Mouse (Mus musculus): ENCODE measurements at regions not wholly inside any gene's neighbourhood (a gene's known extent, or its start where the extent isn't known, plus 50 kb on each side); places are given as distances from the start of the nearest gene placed in this dataset.

- Histone ChIP-seq H3K9me3 (peaks cover 9% of the 10 kb centered on the region; the same call in 1 of the 2 replicates), H3K36me3 (no peaks in the 10 kb centered on the region)
- 94% methylated on average over 1 of the region's 1 CpGs for WGBS
Measured at GRCm38 (mm10) chr5:133653431-133653830, 446.1 kb upstream of the Castor2 start.

GRCm38 (mm10) chr5:133650246-133650645 lies 449.3 kb upstream of the Castor2 start:
- no peaks in the 10 kb centered on the region for H3K27me3 ChIP-seq
- H3K9me3 ChIP-seq = peaks cover 14% of the 10 kb centered on the region; the same call in 1 of the 2 replicates
- H3K9ac ChIP-seq = no peak overlapping the region
- H3K27ac ChIP-seq (replicated peaks) = no peak overlapping the region
- H3K4me3 ChIP-seq = no peak overlapping the region
- no peaks in the 10 kb centered on the region for H3K4me1 ChIP-seq (replicated peaks)
- ATAC-seq (ENCODE audit: low read depth) = no peak
- H3K4me2 ChIP-seq = no peak overlapping the region
- 62% methylated on average over 3 of the region's 3 CpGs for WGBS
- no peaks in the 10 kb centered on the region for H3K36me3 ChIP-seq

More at GRCm38 (mm10) chr5:133653431-133653830, 446.1 kb upstream of the Castor2 start:
- Histone ChIP-seq H3K4me3 (no peak overlapping the region), H3K4me2 (no peak overlapping the region), H3K9ac (no peak overlapping the region), H3K27ac (replicated peaks) (no peak overlapping the region), H3K27me3 (no peaks in the 10 kb centered on the region), H3K4me1 (replicated peaks) (no peaks in the 10 kb centered on the region)
- no peak for ATAC-seq (ENCODE audit: low read depth)

- no peak overlapping the region for H3K4me3 ChIP-seq
- no peak overlapping the region for H3K4me2 ChIP-seq
- WGBS = 88% methylated on average over 3 of the region's 3 CpGs
- no peaks in the 10 kb centered on the region for H3K4me1 ChIP-seq (replicated peaks)
- no peak overlapping the region for H3K27ac ChIP-seq (replicated peaks)
- H3K9me3 ChIP-seq = 0 out of 2 replicates have a peak, but pooled peaks cover 10% of the 10 kb centered on the region
- H3K9ac ChIP-seq = no peak overlapping the region
- no peak for ATAC-seq (ENCODE audit: low read depth)
- H3K27me3 ChIP-seq = no peaks in the 10 kb centered on the region
- H3K36me3 ChIP-seq = no peaks in the 10 kb centered on the region
Measured at GRCm38 (mm10) chr5:133645696-133646195, 453.8 kb upstream of the Castor2 start.

- Histone ChIP-seq H3K27ac (replicated peaks) (no peak overlapping the region), H3K4me2 (no peak overlapping the region), H3K9me3 (0 out of 2 replicates have a peak, but pooled peaks cover 4% of the 10 kb centered on the region), H3K4me1 (replicated peaks) (no peaks in the 10 kb centered on the region), H3K4me3 (no peak overlapping the region), H3K36me3 (no peaks in the 10 kb centered on the region), H3K9ac (no peak overlapping the region), H3K27me3 (no peaks in the 10 kb centered on the region)
- WGBS = 39% methylated on average over 2 of the region's 2 CpGs
- no peak for ATAC-seq (ENCODE audit: low read depth)
Measured at GRCm38 (mm10) chr5:133643326-133643725, 456.2 kb upstream of the Castor2 start.

GRCm38 (mm10) chr5:133634481-133634880 lies 465.0 kb upstream of the Castor2 start:
- Histone ChIP-seq H3K4me2 (no peak overlapping the region), H3K27ac (replicated peaks) (no peak overlapping the region), H3K9ac (no peak overlapping the region), H3K9me3 (no peaks in the 10 kb centered on the region), H3K4me3 (no peak overlapping the region), H3K4me1 (replicated peaks) (no peaks in the 10 kb centered on the region), H3K36me3 (no peaks in the 10 kb centered on the region), H3K27me3 (no peaks in the 10 kb centered on the region)
- ATAC-seq (ENCODE audit: low read depth) = no peak
- 55% methylated on average over 5 of the region's 5 CpGs for WGBS

GRCm38 (mm10) chr5:133631812-133632211 lies 467.7 kb upstream of the Castor2 start:
- Histone ChIP-seq H3K9me3 (no peaks in the 10 kb centered on the region), H3K4me2 (no peak overlapping the region), H3K4me3 (no peak overlapping the region), H3K9ac (no peak overlapping the region), H3K27me3 (no peaks in the 10 kb centered on the region), H3K4me1 (replicated peaks) (no peaks in the 10 kb centered on the region), H3K36me3 (no peaks in the 10 kb centered on the region), H3K27ac (replicated peaks) (no peak overlapping the region)
- ATAC-seq (ENCODE audit: low read depth) = no peak

GRCm38 (mm10) chr5:133619347-133619746 lies 480.2 kb upstream of the Castor2 start:
- Histone ChIP-seq H3K4me1 (replicated peaks) (peaks cover 5% of the 10 kb centered on the region), H3K4me3 (no peak overlapping the region), H3K9me3 (no peaks in the 10 kb centered on the region), H3K27ac (replicated peaks) (no peak overlapping the region), H3K4me2 (no peak overlapping the region), H3K36me3 (no peaks in the 10 kb centered on the region), H3K9ac (no peak overlapping the region), H3K27me3 (no peaks in the 10 kb centered on the region)
- ATAC-seq (ENCODE audit: low read depth) = no peak
- 80% methylated on average over 8 of the region's 8 CpGs for WGBS

GRCm38 (mm10) chr5:133601241-133601739 lies 498.2 kb upstream of the Castor2 start:
- WGBS = 60% methylated on average over 8 of the region's 8 CpGs
- Histone ChIP-seq H3K4me1 (replicated peaks) (peaks cover 8% of the 10 kb centered on the region; the same call in 1 of the 2 replicates), H3K4me2 (no peak overlapping the region), H3K9me3 (peaks cover 2% of the 10 kb centered on the region; the same call in 1 of the 2 replicates), H3K27me3 (no peaks in the 10 kb centered on the region), H3K27ac (replicated peaks) (no peak overlapping the region), H3K4me3 (no peak overlapping the region), H3K9ac (no peak overlapping the region), H3K36me3 (no peaks in the 10 kb centered on the region)
- ATAC-seq (ENCODE audit: low read depth) = no peak

GRCm38 (mm10) chr5:133600630-133601029 lies 498.9 kb upstream of the Castor2 start:
- ATAC-seq (ENCODE audit: low read depth) = no peak
- no peak overlapping the region for H3K4me2 ChIP-seq
- H3K36me3 ChIP-seq = no peaks in the 10 kb centered on the region
- H3K4me1 ChIP-seq (replicated peaks) = peaks cover 8% of the 10 kb centered on the region; the same call in 1 of the 2 replicates
- H3K9ac ChIP-seq = no peak overlapping the region
- no peak overlapping the region for H3K27ac ChIP-seq (replicated peaks)
- H3K4me3 ChIP-seq = no peak overlapping the region
- no peaks in the 10 kb centered on the region for H3K27me3 ChIP-seq
- peaks cover 7% of the 10 kb centered on the region; the same call in 1 of the 2 replicates for H3K9me3 ChIP-seq
- 63% methylated on average over 5 of the region's 5 CpGs for WGBS

- Histone ChIP-seq H3K27me3 (no peaks in the 10 kb centered on the region), H3K9me3 (peaks cover 7% of the 10 kb centered on the region; the same call in 1 of the 2 replicates), H3K4me1 (replicated peaks) (peaks cover 8% of the 10 kb centered on the region; the same call in 1 of the 2 replicates), H3K36me3 (no peaks in the 10 kb centered on the region), H3K27ac (replicated peaks) (no peak overlapping the region), H3K4me3 (no peak overlapping the region), H3K9ac (no peak overlapping the region), H3K4me2 (no peak overlapping the region)
- ATAC-seq (ENCODE audit: low read depth) = no peak
- 51% methylated on average over 3 of the region's 3 CpGs for WGBS
Measured at GRCm38 (mm10) chr5:133598105-133598504, 501.4 kb upstream of the Castor2 start.

GRCm38 (mm10) chr5:133586492-133586891 lies 513.0 kb upstream of the Castor2 start:
- no peak overlapping the region for H3K4me2 ChIP-seq
- H3K4me1 ChIP-seq (replicated peaks) = no peaks in the 10 kb centered on the region
- no peaks in the 10 kb centered on the region for H3K9me3 ChIP-seq
- H3K9ac ChIP-seq = no peak overlapping the region
- no peak overlapping the region for H3K4me3 ChIP-seq
- ATAC-seq (ENCODE audit: low read depth) = no peak
- H3K27ac ChIP-seq (replicated peaks) = no peak overlapping the region
- no peaks in the 10 kb centered on the region for H3K36me3 ChIP-seq
- no peaks in the 10 kb centered on the region for H3K27me3 ChIP-seq

- H3K4me1 ChIP-seq (replicated peaks) = peaks cover 6% of the 10 kb centered on the region
- H3K27me3 ChIP-seq = no peaks in the 10 kb centered on the region
- WGBS = 32% methylated on average over 3 of the region's 3 CpGs
- no peak overlapping the region for H3K27ac ChIP-seq (replicated peaks)
- no peaks in the 10 kb centered on the region for H3K36me3 ChIP-seq
- no peak overlapping the region for H3K4me3 ChIP-seq
- no peak overlapping the region for H3K4me2 ChIP-seq
- no peaks in the 10 kb centered on the region for H3K9me3 ChIP-seq
- no peak for ATAC-seq (ENCODE audit: low read depth)
- H3K9ac ChIP-seq = no peak overlapping the region
Measured at GRCm38 (mm10) chr5:133585181-133585580, 514.3 kb upstream of the Castor2 start.

GRCm38 (mm10) chr5:133576595-133576994 lies 522.9 kb upstream of the Castor2 start:
- no peak overlapping the region for H3K27ac ChIP-seq (replicated peaks)
- no peaks in the 10 kb centered on the region for H3K9me3 ChIP-seq
- peaks cover 16% of the 10 kb centered on the region for H3K4me1 ChIP-seq (replicated peaks)
- no peaks in the 10 kb centered on the region for H3K27me3 ChIP-seq
- H3K36me3 ChIP-seq = no peaks in the 10 kb centered on the region
- WGBS = 73% methylated on average over 6 of the region's 6 CpGs
- H3K4me2 ChIP-seq = no peak overlapping the region
- H3K9ac ChIP-seq = no peak overlapping the region
- H3K4me3 ChIP-seq = no peak overlapping the region
- ATAC-seq (ENCODE audit: low read depth) = no peak

Data from neural tube, embryonic 13.5 days (tissue).